ENCODE assay signal across 9 mouse cellular contexts in the genomic region with DNA sequence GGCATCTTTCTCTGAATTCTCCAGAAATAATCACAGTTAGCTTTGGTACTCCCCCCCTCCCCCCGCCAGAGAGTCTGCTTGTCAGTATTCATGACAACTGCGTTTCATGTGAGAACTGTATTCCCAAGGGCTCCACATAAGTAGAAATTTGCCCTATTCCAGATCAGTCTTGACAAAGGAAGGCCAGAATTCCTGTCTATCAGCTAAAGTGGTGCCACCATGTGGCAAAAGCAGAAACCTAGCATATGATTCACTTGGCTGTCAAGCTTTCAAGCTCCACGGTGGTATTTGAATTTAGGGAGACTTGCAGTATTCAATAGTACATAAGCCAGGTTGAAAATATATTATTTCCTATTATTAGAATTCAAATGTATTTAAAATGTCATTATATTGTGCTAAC. TPM values are rescaled to one million over a fixed set of nuclear protein-coding genes. Genes with fewer than 3 reads are reported as not detected.
DNase-seq lines count a peak whose midpoint lies in the region; ATAC-seq and TF ChIP-seq lines count a peak whose summit lies in the region.
"Had no signal": no experiment of that assay in that cellular context is flagged by ENCODE, and none has a peak within 500 bp of the region (broad histone marks: within the 10 kb centered on the region; RNA-seq: fewer than 3 reads in every experiment).

No protein-coding gene starts in this region.

- peak; percentile 50 for TF ChIP-seq CTCF in intestine, postnatal 0 days (IDR thresholded peaks at IDR 0.05; ENCODE audit: low read depth)
- peak; percentile 19; the same call in 1 of the 2 replicates for TF ChIP-seq CTCF in cortical plate, adult 2 months (IDR thresholded peaks at IDR 0.05; ENCODE audit: extremely low read depth, insufficient read depth, low read length)
- TF ChIP-seq CTCF in stomach, postnatal 0 days (IDR thresholded peaks at IDR 0.05; ENCODE audit: low read depth) = peak; percentile 58

- H3K9ac ChIP-seq in intestine, postnatal 0 days (ENCODE audit: low read depth, low read length) = no peak overlapping the region
- no peak overlapping the region for H3K9ac ChIP-seq in intestine, embryonic 16.5 days (ENCODE audit: low read depth, low read length)
- no peak overlapping the region for H3K9ac ChIP-seq in stomach, postnatal 0 days (ENCODE audit: low read length)

- no peaks in the 10 kb centered on the region for H3K27me3 ChIP-seq in intestine, postnatal 0 days (replicated peaks; ENCODE audit: control insufficient read depth, insufficient read depth, low read length)
- H3K27me3 ChIP-seq in intestine, embryonic 16.5 days (replicated peaks; ENCODE audit: control insufficient read depth, insufficient read depth, low read length) = no peaks in the 10 kb centered on the region
- H3K27me3 ChIP-seq in stomach, postnatal 0 days (ENCODE audit: control insufficient read depth, insufficient read depth, low read length) = no peaks in the 10 kb centered on the region

- no peak for ATAC-seq in intestine, postnatal 0 days
- no peak for ATAC-seq in intestine, embryonic 16.5 days
- no peak for ATAC-seq in stomach, postnatal 0 days (ENCODE audit: low FRiP score, low TSS enrichment)

- H3K27ac ChIP-seq in intestine, postnatal 0 days (ENCODE audit: low read depth, low read length) = no peak overlapping the region
- no peak overlapping the region for H3K27ac ChIP-seq in intestine, embryonic 16.5 days (ENCODE audit: low read length)
- H3K27ac ChIP-seq in cortical plate, adult 2 months (ENCODE audit: insufficient read depth, low read length) = no peak overlapping the region
- H3K27ac ChIP-seq in stomach, postnatal 0 days (replicated peaks) = no peak overlapping the region

- no peak for TF ChIP-seq POLR2A in cortical plate, adult 2 months (IDR thresholded peaks at IDR 0.05; ENCODE audit: extremely low read depth, insufficient read depth, low read length)

- no peaks in the 10 kb centered on the region for H3K9me3 ChIP-seq in intestine, postnatal 0 days (ENCODE audit: control insufficient read depth)
- no peaks in the 10 kb centered on the region for H3K9me3 ChIP-seq in intestine, embryonic 16.5 days (ENCODE audit: control insufficient read depth, low read length)
- no peaks in the 10 kb centered on the region for H3K9me3 ChIP-seq in stomach, postnatal 0 days (ENCODE audit: control insufficient read depth, low read length)

- H3K4me2 ChIP-seq in intestine, postnatal 0 days (replicated peaks; ENCODE audit: low read depth) = no peak overlapping the region
- no peak overlapping the region for H3K4me2 ChIP-seq in intestine, embryonic 16.5 days (ENCODE audit: low read depth, low read length)
- H3K4me2 ChIP-seq in stomach, postnatal 0 days (replicated peaks; ENCODE audit: low read depth) = no peak overlapping the region

- H3K4me1 ChIP-seq in intestine, postnatal 0 days (replicated peaks; ENCODE audit: control insufficient read depth, insufficient read depth, low read length) = no peaks in the 10 kb centered on the region
- no peaks in the 10 kb centered on the region for H3K4me1 ChIP-seq in intestine, embryonic 16.5 days (ENCODE audit: control insufficient read depth, insufficient read depth, low read length)
- H3K4me1 ChIP-seq in cortical plate, adult 2 months (ENCODE audit: control insufficient read depth, insufficient read depth, low read length) = no peaks in the 10 kb centered on the region
- no peaks in the 10 kb centered on the region for H3K4me1 ChIP-seq in stomach, postnatal 0 days (replicated peaks; ENCODE audit: control insufficient read depth, insufficient read depth)

- no peak for TF ChIP-seq EP300 in stomach, postnatal 0 days (optimal IDR thresholded peaks at IDR 0.05)

- peak; percentile 35 for DNase-seq in MN1 (ENCODE audit: low spot score)
- peak; percentile 20 to 26 for DNase-seq in layer of hippocampus, postnatal 10 days (ENCODE audit: low spot score in 2 of 2)
- no peak for DNase-seq in stomach, postnatal 0 days (ENCODE audit: low spot score)
- DNase-seq in thymus, adult 18-20 months = no peak
- DNase-seq in cerebellum, adult 11-12 months = no peak

- H3K4me3 ChIP-seq in intestine, postnatal 0 days (ENCODE audit: low read depth, low read length) = no peak overlapping the region
- H3K4me3 ChIP-seq in intestine, embryonic 16.5 days (ENCODE audit: low read length) = no peak overlapping the region
- H3K4me3 ChIP-seq in cortical plate, adult 2 months (ENCODE audit: insufficient read depth, low read length) = no peak overlapping the region
- no peak overlapping the region for H3K4me3 ChIP-seq in stomach, postnatal 0 days (ENCODE audit: low read depth, low read length)
- H3K4me3 ChIP-seq: myocyte had no signal

- WGBS in intestine, postnatal 0 days = 39% methylated on average over 3 of the region's 3 CpGs
- WGBS in intestine, embryonic 16.5 days = 44% methylated on average over 3 of the region's 3 CpGs
- 47% methylated on average over 3 of the region's 3 CpGs for WGBS in stomach, postnatal 0 days

- H3K36me3 ChIP-seq in intestine, postnatal 0 days (ENCODE audit: control insufficient read depth, insufficient read depth) = no peaks in the 10 kb centered on the region
- H3K36me3 ChIP-seq in intestine, embryonic 16.5 days (ENCODE audit: control insufficient read depth, insufficient read depth, low read length) = no peaks in the 10 kb centered on the region
- H3K36me3 ChIP-seq in stomach, postnatal 0 days (ENCODE audit: control insufficient read depth, insufficient read depth, low read length) = no peaks in the 10 kb centered on the region

RNA-seq across cellular contexts. Expression of gene 6030498E09Rik, which starts 0.6 kb away (rescaled TPM):
- polyA plus RNA-seq in intestine, postnatal 0 days (2015; fragmentation: Nextera tagmentation; extraction: Ambion mirVana) = 0.12 and 0.22 TPM in 2 replicates
- polyA plus RNA-seq in intestine, embryonic 16.5 days (2015; fragmentation: Nextera tagmentation; extraction: Ambion mirVana) = 0.10 and 0.34 TPM in 2 replicates
- polyA plus RNA-seq in cortical plate, adult 2 months (2012; rRNA removed) = not detected in 2 replicates
- total RNA-seq in layer of hippocampus, postnatal 10 days (2021) = not detected
- not detected in 2 replicates for polyA plus RNA-seq in stomach, postnatal 0 days (2015; fragmentation: Nextera tagmentation; extraction: Ambion mirVana)
- polyA plus RNA-seq: myocyte had no signal

Comparison
In these comparisons a context has a peak if more than half of its experiments do, and no peak if none do; other contexts are left out.
1. DNase-seq: peak in MN1 (single experiment) and layer of hippocampus, postnatal 10 days (2 of 2); none in stomach, postnatal 0 days (single experiment), thymus, adult 18-20 months (0 of 2) and cerebellum, adult 11-12 months (single experiment).
2. Peak in every context shown above with its lines, with median percentiles within 50 percentile points of each other: CTCF ChIP-seq.